Mouse (Mus musculus) embryonic fibroblast, embryonic 13.5 days (primary cell): ENCODE results near the gene Myh8.

Experiments
- CTCF ChIP-seq: IDR thresholded peaks from 2 replicates; pipeline ENCODE4 v1.5.1; 2011; ENCODE audit warnings: mild to moderate bottlenecking, control low read depth, low read length, moderate library complexity, borderline replicate concordance; ENCODE audit not compliant: insufficient read depth
- POLR2A ChIP-seq: IDR thresholded peaks from 2 replicates; pipeline ENCODE4 v1.6.1; 2011; ENCODE audit warnings: low read depth, mild to moderate bottlenecking, control low read depth, low read length, moderate library complexity

DNA sequence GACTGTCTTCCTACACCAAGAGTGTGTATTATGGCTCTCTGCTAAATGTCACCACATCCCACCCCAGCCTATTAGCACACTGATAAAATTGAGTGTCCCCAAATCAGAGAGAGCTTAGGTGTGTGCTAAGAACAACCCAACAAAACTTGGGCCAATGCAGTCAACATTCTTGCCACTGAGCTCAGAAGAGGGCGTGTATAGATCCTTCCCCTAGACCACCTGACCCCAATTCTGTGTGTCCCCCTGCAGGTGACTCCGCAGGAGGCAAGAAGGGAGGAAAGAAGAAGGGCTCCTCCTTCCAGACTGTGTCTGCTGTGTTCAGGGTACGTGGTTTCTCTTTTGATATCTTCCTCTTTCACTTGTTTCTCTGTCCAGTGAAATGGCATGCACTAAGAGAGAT lies 67.6 kb downstream of the Myh8 start:
- TF ChIP-seq CTCF, result no peak
- TF ChIP-seq POLR2A, result no peak
